Mouse (Mus musculus): ENCODE data around the gene Rin3. TPM values are rescaled to one million over a fixed set of nuclear protein-coding genes. Genes with fewer than 3 reads are reported as not detected.
A peak's percentile ranks its signal among the peaks of the same experiment; 100 is the strongest.

Gene Rin3
- 8.0 and 10.2 TPM in 2 replicates for polyA plus RNA-seq (2015; fragmentation: Nextera tagmentation; extraction: Ambion mirVana)

DNA sequence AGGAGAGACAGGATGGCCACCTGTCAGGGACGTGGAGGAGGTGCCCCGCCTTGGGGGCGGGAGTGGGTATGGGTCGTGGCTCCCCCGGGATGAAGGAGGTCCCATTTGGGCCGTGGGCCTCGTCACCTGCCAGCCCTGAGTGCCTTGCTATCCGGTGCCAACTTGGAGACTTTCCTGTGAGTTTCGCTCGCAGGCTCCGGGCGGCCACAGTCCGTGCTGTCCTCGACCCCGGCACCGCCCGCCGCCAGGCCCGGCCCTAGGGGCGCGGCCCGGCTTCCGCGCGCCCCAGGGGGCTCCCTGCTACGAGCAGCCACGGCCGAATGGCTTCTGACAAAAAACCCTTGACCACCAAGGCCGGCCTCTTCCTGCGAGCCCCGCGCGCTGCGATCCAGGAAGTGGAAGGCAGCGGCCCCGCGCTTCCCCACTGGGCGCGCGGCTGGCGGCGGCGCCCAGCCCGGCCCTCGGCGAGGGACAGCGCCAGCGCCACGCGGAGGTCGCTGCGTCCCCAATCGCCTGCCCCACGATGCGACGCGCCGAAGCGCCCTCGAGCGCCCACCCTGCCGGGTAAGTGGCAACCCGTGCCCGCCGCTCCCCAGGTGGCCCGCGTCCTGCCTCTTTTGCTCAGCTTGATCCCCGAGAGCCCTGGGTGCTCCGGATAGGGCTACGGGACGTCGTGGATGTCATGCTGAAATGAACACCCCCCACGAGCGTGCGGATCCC is at the start of gene Rin3:
Gene Rin3, plus strand, starts transcription at position 286 of the 720 bp plus-strand sequence.
- no peak for ATAC-seq (ENCODE audit: extremely low read depth, insufficient number of reproducible peaks, low FRiP score, low TSS enrichment)
- peak within 1 kb of the TSS; percentile 90 for H3K4me2 ChIP-seq
- H3K27ac ChIP-seq (replicated peaks): peak within 1 kb of the TSS; percentile 86
- H3K27me3 ChIP-seq (replicated peaks): no peaks in the 10 kb centered on the region
- peak within 1 kb of the TSS; percentile 74 for H3K4me3 ChIP-seq
- H3K4me1 ChIP-seq: peaks cover 52% of the 10 kb centered on the region
- H3K9ac ChIP-seq: peak within 1 kb of the TSS; percentile 89
- peaks cover 8% of the 10 kb centered on the region for H3K9me3 ChIP-seq
- WGBS: under 1% methylated on average over 75 of the region's 75 CpGs
- no peaks in the 10 kb centered on the region for H3K36me3 ChIP-seq

DNA sequence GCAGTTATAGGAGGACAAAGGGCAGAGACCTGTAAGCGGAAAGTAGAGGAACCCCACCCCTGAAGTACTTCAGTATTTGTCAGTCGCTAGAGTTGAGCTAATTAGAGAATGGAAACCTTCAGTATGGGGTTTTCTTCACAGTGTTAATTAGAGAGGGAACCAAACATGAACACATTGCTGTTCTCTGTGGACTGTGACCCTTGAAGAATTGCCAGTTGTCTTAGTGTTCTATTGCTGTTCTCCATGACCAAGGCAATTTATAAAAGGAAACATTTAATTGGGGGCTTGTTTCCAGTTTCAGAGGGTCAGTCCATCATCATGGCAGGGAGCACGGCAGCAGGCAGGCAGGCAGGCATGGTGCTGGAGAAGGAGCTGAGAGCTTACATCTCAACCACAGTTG is 47.3 kb upstream of the Rin3 start:
- no peaks in the 10 kb centered on the region for H3K4me1 ChIP-seq
- H3K27me3 ChIP-seq (replicated peaks): no peaks in the 10 kb centered on the region
- H3K27ac ChIP-seq (replicated peaks): no peak overlapping the region
- no peaks in the 10 kb centered on the region for H3K9me3 ChIP-seq
- no peak overlapping the region for H3K4me3 ChIP-seq
- ATAC-seq (ENCODE audit: extremely low read depth, insufficient number of reproducible peaks, low FRiP score, low TSS enrichment): no peak
- H3K4me2 ChIP-seq: no peak overlapping the region
- H3K36me3 ChIP-seq: no peaks in the 10 kb centered on the region; the same call in 1 of the 2 replicates
- H3K9ac ChIP-seq: no peak overlapping the region
- WGBS: 70% methylated on average over 3 of the region's 3 CpGs

DNA sequence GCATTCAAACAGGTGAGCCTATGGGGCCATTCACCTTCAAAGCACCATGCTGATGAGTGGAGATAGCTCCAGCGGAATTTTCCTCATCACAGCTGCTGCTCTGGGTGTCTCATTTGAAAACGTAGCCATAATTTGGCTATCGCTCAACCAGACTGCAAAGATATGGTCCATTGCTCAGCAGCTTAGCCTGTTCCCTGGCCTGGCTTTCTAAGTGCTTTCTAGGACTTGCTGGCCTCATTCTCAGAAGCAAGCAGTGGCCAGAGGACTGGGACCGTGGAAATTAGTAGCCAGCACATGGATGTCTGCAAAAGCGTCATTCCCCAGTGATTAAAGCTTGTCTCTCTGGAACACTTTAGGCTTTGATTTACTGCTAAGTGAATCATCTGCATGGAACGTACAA is 46.5 kb upstream of the Rin3 start:
- Histone ChIP-seq H3K4me2 (no peak overlapping the region), H3K27me3 (replicated peaks) (no peaks in the 10 kb centered on the region), H3K27ac (replicated peaks) (no peak overlapping the region), H3K36me3 (no peaks in the 10 kb centered on the region; the same call in 1 of the 2 replicates), H3K4me3 (no peak overlapping the region), H3K4me1 (no peaks in the 10 kb centered on the region), H3K9ac (no peak overlapping the region), H3K9me3 (no peaks in the 10 kb centered on the region)
- 85% methylated on average over 6 of the region's 6 CpGs for WGBS
- no peak for ATAC-seq (ENCODE audit: extremely low read depth, insufficient number of reproducible peaks, low FRiP score, low TSS enrichment)

DNA sequence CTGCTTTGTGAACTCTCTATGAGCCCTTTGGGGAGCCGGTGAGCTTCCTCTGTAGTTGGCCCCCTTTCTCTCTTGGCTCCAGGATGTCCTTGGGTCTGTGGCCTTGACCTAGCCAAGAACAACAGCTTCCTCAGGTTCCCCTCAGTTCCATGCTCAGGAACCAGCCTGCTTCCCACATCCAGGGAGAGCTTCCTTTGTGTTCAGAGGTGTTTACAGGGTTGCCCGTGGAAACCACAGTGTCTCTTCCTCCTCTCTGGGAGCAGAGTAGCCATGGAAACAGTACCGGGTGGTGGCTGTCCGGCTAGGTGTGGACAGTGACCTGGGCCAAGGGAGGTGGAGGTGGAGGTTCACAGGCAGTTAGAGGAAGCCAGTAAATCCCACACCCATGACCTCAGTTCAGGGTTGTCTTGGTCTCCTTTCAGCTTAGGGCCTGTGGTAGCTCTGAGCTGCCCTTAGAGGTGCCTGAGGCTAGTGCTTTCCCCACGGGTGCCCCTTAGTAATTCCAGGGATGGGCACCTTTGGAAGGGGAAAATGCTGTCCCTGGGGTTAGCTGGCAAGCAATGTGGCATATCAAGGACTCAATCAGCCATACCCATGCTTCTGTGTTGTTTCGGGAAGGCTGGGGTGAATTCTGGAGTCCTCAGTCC is 40.6 kb upstream of the Rin3 start:
- H3K4me1 ChIP-seq: peaks cover 8% of the 10 kb centered on the region; the same call in 1 of the 2 replicates
- no peaks in the 10 kb centered on the region for H3K36me3 ChIP-seq
- H3K9me3 ChIP-seq: no peaks in the 10 kb centered on the region
- 56% methylated on average over 6 of the region's 6 CpGs for WGBS
- H3K27me3 ChIP-seq (replicated peaks): no peaks in the 10 kb centered on the region
- H3K4me2 ChIP-seq: no peak overlapping the region
- no peak overlapping the region for H3K27ac ChIP-seq (replicated peaks)
- ATAC-seq (ENCODE audit: extremely low read depth, insufficient number of reproducible peaks, low FRiP score, low TSS enrichment): no peak
- no peak overlapping the region for H3K9ac ChIP-seq
- no peak overlapping the region for H3K4me3 ChIP-seq

DNA sequence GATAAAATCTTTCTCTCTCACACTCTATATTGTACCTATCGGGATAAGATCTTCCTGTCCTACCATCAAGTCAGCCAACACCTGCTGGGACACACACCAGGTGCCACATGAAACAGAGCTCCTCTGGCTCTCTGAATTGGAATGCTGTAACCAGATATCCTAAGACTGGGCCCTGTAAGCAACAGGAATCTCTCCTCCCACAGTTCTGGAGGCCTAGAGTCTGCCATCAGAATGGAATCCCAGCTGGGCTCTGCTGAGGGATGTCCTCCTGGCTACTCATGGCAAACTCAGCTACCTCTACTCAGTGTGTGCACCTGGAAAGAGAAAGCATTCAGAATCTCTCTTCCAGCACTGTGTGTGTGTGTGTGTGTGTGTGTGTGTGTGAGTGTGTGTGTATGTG is 38.9 kb upstream of the Rin3 start:
- Histone ChIP-seq H3K27me3 (replicated peaks) (no peaks in the 10 kb centered on the region), H3K4me1 (peaks cover 8% of the 10 kb centered on the region; the same call in 1 of the 2 replicates), H3K9me3 (no peaks in the 10 kb centered on the region), H3K27ac (replicated peaks) (no peak overlapping the region), H3K4me3 (no peak overlapping the region), H3K4me2 (no peak overlapping the region), H3K9ac (no peak overlapping the region), H3K36me3 (no peaks in the 10 kb centered on the region)
- WGBS: 31% methylated on average over 1 of the region's 1 CpGs
- no peak for ATAC-seq (ENCODE audit: extremely low read depth, insufficient number of reproducible peaks, low FRiP score, low TSS enrichment)

DNA sequence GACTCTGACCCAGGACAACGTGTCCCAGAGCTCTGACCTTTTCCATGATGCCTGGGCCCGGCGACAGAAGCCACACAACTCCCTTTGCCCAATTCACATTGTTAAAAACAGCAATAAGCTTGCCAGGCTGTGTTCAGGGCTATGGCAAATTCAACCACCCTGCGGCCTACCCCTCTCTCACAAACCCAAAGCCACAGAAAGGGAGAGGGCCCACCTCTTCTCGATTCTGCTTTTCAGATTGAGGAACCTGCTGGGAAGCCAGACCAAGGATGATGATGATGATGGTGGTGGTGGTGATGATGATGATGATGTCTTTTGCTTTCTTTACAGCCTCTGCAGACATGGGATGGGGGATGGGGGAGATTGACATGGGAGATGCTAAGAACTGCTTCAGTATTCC is 36.6 kb upstream of the Rin3 start:
- ATAC-seq (ENCODE audit: extremely low read depth, insufficient number of reproducible peaks, low FRiP score, low TSS enrichment): no peak
- Histone ChIP-seq H3K4me3 (no peak overlapping the region), H3K9me3 (no peaks in the 10 kb centered on the region), H3K36me3 (no peaks in the 10 kb centered on the region), H3K9ac (no peak overlapping the region), H3K27ac (replicated peaks) (no peak overlapping the region), H3K27me3 (replicated peaks) (no peaks in the 10 kb centered on the region), H3K4me2 (no peak overlapping the region), H3K4me1 (peaks cover 8% of the 10 kb centered on the region; the same call in 1 of the 2 replicates)
- WGBS: 75% methylated on average over 5 of the region's 5 CpGs

DNA sequence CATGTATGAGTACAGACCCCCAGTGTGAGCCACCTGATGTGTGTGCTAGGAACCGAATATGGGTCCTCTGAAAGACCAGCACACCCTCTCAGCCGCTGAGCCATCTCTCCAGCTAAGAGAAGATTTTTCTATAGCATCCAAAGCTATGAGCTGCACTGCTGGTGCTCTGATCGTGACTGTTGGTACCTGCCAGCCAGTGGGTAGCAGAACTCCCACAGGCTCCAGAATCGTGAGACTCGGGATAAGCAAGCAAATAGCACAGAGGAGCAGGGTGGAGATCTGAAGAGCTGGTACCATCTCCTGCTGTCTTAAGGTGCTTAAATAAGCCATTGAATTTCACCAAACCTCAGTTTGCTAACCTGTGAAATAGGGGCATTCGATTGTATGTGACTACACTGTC is 34.7 kb upstream of the Rin3 start:
- Histone ChIP-seq H3K27ac (replicated peaks) (no peak overlapping the region), H3K36me3 (no peaks in the 10 kb centered on the region), H3K4me1 (no peaks in the 10 kb centered on the region), H3K4me2 (no peak overlapping the region), H3K27me3 (replicated peaks) (no peaks in the 10 kb centered on the region), H3K4me3 (no peak overlapping the region), H3K9ac (no peak overlapping the region), H3K9me3 (no peaks in the 10 kb centered on the region)
- ATAC-seq (ENCODE audit: extremely low read depth, insufficient number of reproducible peaks, low FRiP score, low TSS enrichment): no peak
- WGBS: 78% methylated on average over 6 of the region's 6 CpGs

DNA sequence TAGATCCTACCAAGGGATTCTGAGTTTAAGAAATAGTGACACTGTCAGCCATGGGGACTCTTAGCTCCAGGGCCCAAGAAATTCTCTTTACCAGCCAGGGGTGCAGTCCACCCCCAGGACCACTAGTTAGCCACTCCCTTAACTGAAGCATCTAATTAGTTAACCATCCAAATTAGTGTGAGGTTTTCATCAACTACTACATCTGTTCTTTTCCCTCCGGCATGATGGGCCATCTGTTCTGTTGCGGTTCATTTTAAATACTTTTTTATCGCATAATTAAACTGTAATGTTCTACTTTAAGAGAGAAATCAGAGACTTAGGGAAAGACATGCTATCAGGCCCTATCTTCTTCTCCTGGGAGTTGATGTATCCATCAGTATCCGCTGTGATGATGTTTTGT is 32.5 kb upstream of the Rin3 start:
- Histone ChIP-seq H3K27ac (replicated peaks) (no peak overlapping the region), H3K36me3 (no peaks in the 10 kb centered on the region), H3K9me3 (no peaks in the 10 kb centered on the region), H3K4me1 (no peaks in the 10 kb centered on the region), H3K9ac (no peak overlapping the region), H3K4me3 (no peak overlapping the region), H3K27me3 (replicated peaks) (no peaks in the 10 kb centered on the region), H3K4me2 (no peak overlapping the region)
- ATAC-seq (ENCODE audit: extremely low read depth, insufficient number of reproducible peaks, low FRiP score, low TSS enrichment): no peak
- WGBS: 87% methylated on average over 4 of the region's 4 CpGs

DNA sequence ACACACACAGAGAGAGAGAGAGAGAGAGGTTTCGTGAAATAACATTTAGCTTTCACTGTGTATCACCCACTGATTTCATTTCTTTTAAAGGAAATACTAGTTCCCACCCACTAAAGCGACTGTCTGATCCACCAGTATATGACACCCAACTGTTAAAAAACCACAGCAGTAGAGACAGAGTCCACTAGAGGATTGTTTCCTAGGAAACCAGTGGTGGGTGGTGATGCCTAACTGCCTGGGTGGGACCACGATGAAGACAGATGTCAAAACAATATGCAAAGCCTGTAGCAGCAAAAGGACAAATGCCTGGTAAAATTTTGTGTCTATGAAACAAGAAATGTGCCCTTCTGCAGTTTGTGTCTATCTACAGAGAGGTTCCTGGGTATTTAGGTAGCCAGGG is 31.8 kb upstream of the Rin3 start:
- H3K9me3 ChIP-seq: no peaks in the 10 kb centered on the region

DNA sequence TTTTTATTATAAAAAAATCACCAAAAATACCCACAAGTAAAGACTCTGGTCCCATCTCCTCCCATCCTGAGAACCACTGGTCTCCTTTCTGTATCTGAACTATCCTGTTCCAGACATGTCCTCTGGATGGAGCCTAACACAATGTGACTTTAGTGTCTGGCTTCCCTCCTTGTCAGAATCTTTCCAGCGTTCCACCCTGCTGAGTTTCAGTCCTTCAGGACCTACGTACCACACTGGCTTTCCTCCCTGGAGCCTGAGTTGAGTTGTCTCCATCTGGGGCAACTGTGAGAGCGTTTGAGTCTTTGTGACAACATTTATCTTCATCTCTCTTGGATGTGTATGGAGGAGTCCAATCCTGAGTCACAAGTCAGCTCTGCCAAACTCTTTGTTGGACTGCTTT is 30.9 kb upstream of the Rin3 start:
- Histone ChIP-seq H3K4me1 (no peaks in the 10 kb centered on the region), H3K9ac (no peak overlapping the region), H3K27ac (replicated peaks) (no peak overlapping the region), H3K36me3 (no peaks in the 10 kb centered on the region), H3K4me2 (no peak overlapping the region), H3K4me3 (no peak overlapping the region), H3K27me3 (replicated peaks) (no peaks in the 10 kb centered on the region), H3K9me3 (no peaks in the 10 kb centered on the region)
- no peak for ATAC-seq (ENCODE audit: extremely low read depth, insufficient number of reproducible peaks, low FRiP score, low TSS enrichment)
- 45% methylated on average over 3 of the region's 3 CpGs for WGBS

More for the DNA sequence above, 31.8 kb upstream of the Rin3 start:
- ATAC-seq (ENCODE audit: extremely low read depth, insufficient number of reproducible peaks, low FRiP score, low TSS enrichment): no peak
- Histone ChIP-seq H3K27me3 (replicated peaks) (no peaks in the 10 kb centered on the region), H3K4me1 (no peaks in the 10 kb centered on the region), H3K36me3 (no peaks in the 10 kb centered on the region), H3K9ac (no peak overlapping the region), H3K4me2 (no peak overlapping the region), H3K4me3 (no peak overlapping the region), H3K27ac (replicated peaks) (no peak overlapping the region)
- 73% methylated on average over 3 of the region's 3 CpGs for WGBS

DNA sequence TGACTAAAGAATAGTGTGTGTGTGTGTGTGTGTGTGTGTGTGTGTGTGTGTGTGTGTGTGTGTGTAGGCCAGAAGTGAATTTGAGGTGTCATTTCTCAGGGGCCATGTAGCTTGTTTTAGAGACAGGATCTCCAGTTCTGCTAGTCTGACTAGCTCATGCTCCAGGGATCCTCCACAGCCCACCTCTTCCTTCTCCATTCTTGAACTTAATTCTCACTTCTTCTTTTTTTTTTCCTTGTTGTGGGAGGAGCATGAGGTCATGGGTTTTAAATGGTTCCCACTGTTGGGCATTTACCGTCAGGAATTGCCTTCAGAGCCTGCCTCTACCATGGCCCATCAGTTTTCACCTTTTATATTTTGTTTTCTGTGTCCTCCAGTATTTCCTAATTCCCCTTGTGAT is 30.3 kb upstream of the Rin3 start:
- H3K27me3 ChIP-seq (replicated peaks): no peaks in the 10 kb centered on the region
- no peak overlapping the region for H3K4me3 ChIP-seq
- no peaks in the 10 kb centered on the region for H3K4me1 ChIP-seq
- H3K27ac ChIP-seq (replicated peaks): no peak overlapping the region
- H3K4me2 ChIP-seq: no peak overlapping the region
- no peaks in the 10 kb centered on the region for H3K36me3 ChIP-seq
- WGBS: 57% methylated on average over 1 of the region's 1 CpGs
- H3K9ac ChIP-seq: no peak overlapping the region
- H3K9me3 ChIP-seq: no peaks in the 10 kb centered on the region
- no peak for ATAC-seq (ENCODE audit: extremely low read depth, insufficient number of reproducible peaks, low FRiP score, low TSS enrichment)

DNA sequence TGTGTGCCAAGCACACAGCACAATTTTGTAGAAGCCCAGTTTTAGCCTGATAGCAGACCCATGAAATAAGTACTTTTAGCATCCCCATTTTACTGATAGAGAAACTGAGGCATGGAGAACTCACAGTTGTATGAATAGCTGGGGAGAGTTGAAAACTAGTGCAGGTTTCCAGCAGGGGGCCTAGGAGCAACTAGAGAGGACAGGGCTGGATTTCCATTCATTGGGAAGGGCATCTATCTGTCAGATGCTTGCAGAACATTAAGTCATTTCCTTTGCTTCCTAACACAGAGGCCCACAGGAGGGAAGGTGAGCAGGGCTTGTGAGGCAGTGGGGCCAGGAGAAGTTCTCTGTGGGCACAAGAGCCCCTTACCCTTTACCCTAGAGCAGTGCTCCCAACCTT is 27.8 kb upstream of the Rin3 start:
- no peaks in the 10 kb centered on the region for H3K27me3 ChIP-seq (replicated peaks)
- no peak overlapping the region for H3K4me3 ChIP-seq
- H3K4me1 ChIP-seq: no peaks in the 10 kb centered on the region
- no peak overlapping the region for H3K9ac ChIP-seq
- no peaks in the 10 kb centered on the region for H3K9me3 ChIP-seq
- H3K36me3 ChIP-seq: no peaks in the 10 kb centered on the region
- H3K4me2 ChIP-seq: no peak overlapping the region
- ATAC-seq (ENCODE audit: extremely low read depth, insufficient number of reproducible peaks, low FRiP score, low TSS enrichment): no peak
- H3K27ac ChIP-seq (replicated peaks): no peak overlapping the region
